Comparison of ENCODE assay signal across 8 mouse cellular contexts in the genomic region with DNA sequence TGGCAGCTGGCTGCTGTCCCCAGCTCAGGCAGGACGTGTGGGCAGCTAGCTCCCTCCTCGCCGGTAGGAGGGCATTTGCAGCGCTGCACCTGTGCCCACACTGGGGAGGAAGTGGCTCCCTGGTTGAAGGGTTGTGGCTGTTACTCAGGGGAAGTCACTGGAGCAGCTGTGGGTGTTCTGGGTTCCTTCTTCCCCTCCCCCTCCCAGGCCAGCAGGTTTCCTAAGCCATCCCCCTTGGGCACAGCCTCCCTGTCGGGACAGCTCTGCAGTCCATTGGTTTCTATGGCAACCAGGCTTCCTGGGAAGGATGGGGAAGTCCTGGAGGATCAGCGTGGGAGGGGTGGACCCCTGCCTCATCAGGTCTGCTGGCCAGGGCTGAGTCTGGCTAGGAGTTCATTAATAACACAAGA. TPM values are rescaled to one million over a fixed set of nuclear protein-coding genes. Genes with fewer than 3 reads are reported as not detected.
DNase-seq lines count a peak whose midpoint lies in the region; ATAC-seq and TF ChIP-seq lines count a peak whose summit lies in the region.
"Had no signal": no experiment of that assay in that cellular context is flagged by ENCODE, and none has a peak within 500 bp of the region (broad histone marks: within the 10 kb centered on the region; RNA-seq: fewer than 3 reads in every experiment).

No protein-coding gene starts in this region.

- peaks cover 78% of the 10 kb centered on the region for H3K4me1 ChIP-seq in hindbrain, embryonic 12.5 days
- H3K4me1 ChIP-seq in midbrain, embryonic 14.5 days (ENCODE audit: control insufficient read depth, insufficient read depth, low read length), result peaks cover 62% of the 10 kb centered on the region
- H3K4me1 ChIP-seq in thymus, adult 2 months (replicated peaks; ENCODE audit: control insufficient read depth, insufficient read depth, low read length), result peaks cover 75% of the 10 kb centered on the region

- DNase-seq in B cell, adult 2 months, result peak; percentile 87 to 90
- peak; percentile 59 to 73 for DNase-seq in CD8-positive naive resting alpha-beta T cell, adult 2 months (ENCODE audit: low read depth in 2 of 2, low spot score in 2 of 2)
- peak; percentile 80 for DNase-seq in midbrain, embryonic 14.5 days
- peak; percentile 94 for DNase-seq in thymus, adult 2 months
- DNase-seq in frontal cortex, postnatal 25 days (ENCODE audit: low spot score in 2 of 2), result no peak
- no peak for DNase-seq in adrenal gland, adult 8-10 months

- 5% methylated on average over 6 of the region's 6 CpGs for WGBS in hindbrain, embryonic 12.5 days
- 2% methylated on average over 6 of the region's 6 CpGs for WGBS in midbrain, embryonic 14.5 days
- WGBS in thymus, adult 2 months, result 3% methylated on average over 6 of the region's 6 CpGs

- peak overlapping the region; percentile 84 for H3K27ac ChIP-seq in hindbrain, embryonic 12.5 days
- peak overlapping the region; percentile 62 for H3K27ac ChIP-seq in midbrain, embryonic 14.5 days (replicated peaks; ENCODE audit: low read depth, low read length)
- peak overlapping the region; percentile 98 for H3K27ac ChIP-seq in thymus, adult 2 months (ENCODE audit: control insufficient read depth, insufficient read depth, low read length)
- H3K27ac ChIP-seq: macrophage had no signal

- peak overlapping the region; percentile 93; the same call in 1 of the 2 replicates for H3K4me3 ChIP-seq in hindbrain, embryonic 12.5 days
- H3K4me3 ChIP-seq in midbrain, embryonic 14.5 days (replicated peaks; ENCODE audit: low read depth, low read length), result no peak overlapping the region; the same call in 1 of the 2 replicates
- peak overlapping the region; percentile 45 for H3K4me3 ChIP-seq in thymus, adult 2 months (ENCODE audit: control insufficient read depth, insufficient read depth, low read length)

- ATAC-seq in hindbrain, embryonic 12.5 days (ENCODE audit: low FRiP score), result peak; percentile 26
- peak; percentile 12; the same call in 1 of the 2 replicates for ATAC-seq in midbrain, embryonic 14.5 days (ENCODE audit: low FRiP score, low TSS enrichment)

- peak overlapping the region; percentile 74 for H3K4me2 ChIP-seq in hindbrain, embryonic 12.5 days (replicated peaks)
- H3K4me2 ChIP-seq in midbrain, embryonic 14.5 days (ENCODE audit: low read length), result peak overlapping the region; percentile 87

- no peak for TF ChIP-seq CTCF in thymus, adult 2 months (IDR thresholded peaks at IDR 0.05; ENCODE audit: borderline replicate concordance, control insufficient read depth, extremely low read depth, insufficient read depth, low read length, poor library complexity)

- peaks cover 19% of the 10 kb centered on the region for H3K36me3 ChIP-seq in hindbrain, embryonic 12.5 days
- peaks cover 13% of the 10 kb centered on the region; the same call in 1 of the 2 replicates for H3K36me3 ChIP-seq in midbrain, embryonic 14.5 days (ENCODE audit: control insufficient read depth, insufficient read depth, low read length)
- peaks cover 4% of the 10 kb centered on the region for H3K36me3 ChIP-seq in thymus, adult 2 months (ENCODE audit: control insufficient read depth, insufficient read depth, low read length)

- H3K27me3 ChIP-seq in hindbrain, embryonic 12.5 days, result no peaks in the 10 kb centered on the region
- no peaks in the 10 kb centered on the region for H3K27me3 ChIP-seq in midbrain, embryonic 14.5 days (ENCODE audit: control insufficient read depth, insufficient read depth, low read length)
- no peaks in the 10 kb centered on the region for H3K27me3 ChIP-seq in thymus, adult 2 months (ENCODE audit: control insufficient read depth, insufficient read depth, low read length)

- peak overlapping the region; percentile 48; the same call in 1 of the 2 replicates for H3K9ac ChIP-seq in hindbrain, embryonic 12.5 days
- peak overlapping the region; percentile 44 for H3K9ac ChIP-seq in midbrain, embryonic 14.5 days (replicated peaks; ENCODE audit: low read length)

- peak; percentile 69; the same call in 1 of the 2 replicates for TF ChIP-seq POLR2A in thymus, adult 2 months (IDR thresholded peaks at IDR 0.05; ENCODE audit: control insufficient read depth, extremely low read depth, insufficient read depth, low read length, poor library complexity)

- no peaks in the 10 kb centered on the region for H3K9me3 ChIP-seq in hindbrain, embryonic 12.5 days (replicated peaks)
- H3K9me3 ChIP-seq in midbrain, embryonic 14.5 days (ENCODE audit: control insufficient read depth, low read length), result no peaks in the 10 kb centered on the region

RNA-seq across cellular contexts. Expression of a gene that starts 5.3 kb away (rescaled TPM):
- polyA plus RNA-seq in hindbrain, embryonic 12.5 days (2016; fragmentation: Nextera tagmentation; extraction: Ambion mirVana), result 142 and 180 TPM in 2 replicates
- polyA plus RNA-seq in midbrain, embryonic 14.5 days (2014; fragmentation: Nextera tagmentation; extraction: Ambion mirVana), result 122 and 165 TPM in 2 replicates
- 444 and 462 TPM in 2 replicates for polyA plus RNA-seq in thymus, adult 2 months (2012; rRNA removed)
- 100 to 1,000 TPM in 2 of 4 experiments, 10 to 100 TPM in 2; 87.6 to 148 (median 97.6) TPM for total RNA-seq in adrenal gland, adult 8-10 months (2022)

Comparison
In these comparisons a context has a peak if more than half of its experiments do, and no peak if none do; other contexts are left out.
1. DNase-seq: peak in B cell, adult 2 months (2 of 2), CD8-positive naive resting alpha-beta T cell, adult 2 months (2 of 2), midbrain, embryonic 14.5 days (single experiment) and thymus, adult 2 months (single experiment); none in frontal cortex, postnatal 25 days (0 of 2) and adrenal gland, adult 8-10 months (single experiment).
2. Peak in every context shown above with its lines, with median percentiles within 50 percentile points of each other: H3K27ac ChIP-seq.